Mouse (Mus musculus): Measurements from ENCODE around the gene Smarcc2.

GRCm38 (mm10) chr10:128509203-128509602, 50.2 kb downstream of the Smarcc2 start:
- TF ChIP-seq MAX (IDR thresholded peaks at IDR 0.05) (no peak), CTCF (IDR thresholded peaks at IDR 0.05; ENCODE audit: control insufficient read depth, insufficient read depth, insufficient read length) (no peak)

Measured in C2C12 (cell line).